Mouse (Mus musculus): ENCODE data around the gene Olfr984. TPM values are rescaled to one million over a fixed set of nuclear protein-coding genes. Genes with fewer than 3 reads are reported as not detected.

The Olfr984 gene
- polyA plus RNA-seq (2014; fragmentation: Nextera tagmentation; extraction: Ambion mirVana), result not detected in 2 replicates

DNA sequence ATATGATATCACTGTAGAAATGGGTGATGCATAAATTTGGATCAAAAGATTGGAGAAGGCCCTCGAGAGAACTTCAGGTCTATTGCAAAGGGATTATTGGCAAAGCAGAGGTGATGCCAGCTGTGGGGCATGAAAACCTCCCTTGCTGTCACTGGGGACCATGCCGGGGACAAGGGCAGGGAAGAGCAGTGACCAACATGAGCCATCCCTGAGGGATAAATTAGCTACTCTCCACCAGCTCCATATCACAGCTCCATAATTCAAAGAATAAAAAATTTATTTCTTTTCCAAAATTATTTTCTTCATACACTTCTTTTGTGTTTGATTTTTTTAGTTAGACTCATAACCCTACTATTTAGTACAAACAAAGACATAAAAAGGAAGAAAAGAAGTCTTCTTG is at the start of gene Olfr984:
Gene Olfr984 (minus strand): TSS at position 101 of the 400 bp plus-strand sequence.
- Histone ChIP-seq H3K27ac (ENCODE audit: low read depth, low read length) (no peak within 1 kb of the TSS), H3K9ac (ENCODE audit: low read depth, low read length) (no peak within 1 kb of the TSS), H3K36me3 (ENCODE audit: control insufficient read depth, insufficient read depth, low read length) (no peaks in the 10 kb centered on the region), H3K4me2 (replicated peaks; ENCODE audit: low read depth, low read length) (no peak within 1 kb of the TSS), H3K27me3 (ENCODE audit: control insufficient read depth, insufficient read depth, low read length) (no peaks in the 10 kb centered on the region), H3K4me3 (ENCODE audit: low read depth, low read length) (no peak within 1 kb of the TSS), H3K9me3 (ENCODE audit: control insufficient read depth, low read length) (no peaks in the 10 kb centered on the region), H3K4me1 (replicated peaks; ENCODE audit: control insufficient read depth, insufficient read depth, low read length) (no peaks in the 10 kb centered on the region)
- no peak for ATAC-seq (ENCODE audit: low FRiP score)
- WGBS, result 93% methylated on average over 2 of the region's 2 CpGs
- no peak for DNase-seq (ENCODE audit: low spot score)

DNA sequence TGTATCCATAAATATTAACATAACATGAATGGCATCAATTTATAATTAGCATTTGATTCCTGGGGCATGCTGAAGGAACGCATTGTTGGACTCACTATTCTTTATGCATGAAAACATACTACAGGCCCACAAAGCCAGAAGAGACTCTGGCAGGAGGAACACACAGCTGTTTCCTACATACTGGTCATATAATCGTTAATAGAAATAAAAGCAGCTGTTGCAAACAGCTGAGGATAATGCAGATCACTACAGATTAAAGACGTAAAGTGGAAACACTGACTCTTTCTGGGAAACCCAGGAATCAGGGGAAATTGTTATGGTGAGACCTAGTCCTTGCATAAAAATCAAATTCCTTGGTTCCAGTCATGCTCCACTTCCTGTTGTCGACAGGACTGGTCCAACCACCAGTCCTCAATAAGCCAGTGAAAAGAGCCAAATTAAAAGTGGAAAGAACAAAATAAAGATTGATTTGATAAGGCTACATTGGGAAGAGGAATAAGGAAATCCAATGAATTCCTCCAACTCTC is 41.2 kb upstream of the Olfr984 start:
- 87% methylated on average over 4 of the region's 4 CpGs for WGBS
- Histone ChIP-seq H3K27ac (ENCODE audit: low read depth, low read length) (no peak overlapping the region), H3K4me3 (ENCODE audit: low read depth, low read length) (no peak overlapping the region), H3K27me3 (ENCODE audit: control insufficient read depth, insufficient read depth, low read length) (no peaks in the 10 kb centered on the region), H3K9ac (ENCODE audit: low read depth, low read length) (no peak overlapping the region), H3K9me3 (ENCODE audit: control insufficient read depth, low read length) (no peaks in the 10 kb centered on the region), H3K4me2 (replicated peaks; ENCODE audit: low read depth, low read length) (no peak overlapping the region), H3K36me3 (ENCODE audit: control insufficient read depth, insufficient read depth, low read length) (no peaks in the 10 kb centered on the region), H3K4me1 (replicated peaks; ENCODE audit: control insufficient read depth, insufficient read depth, low read length) (no peaks in the 10 kb centered on the region)
- ATAC-seq (ENCODE audit: low FRiP score), result no peak
- DNase-seq (ENCODE audit: low spot score), result no peak

DNA sequence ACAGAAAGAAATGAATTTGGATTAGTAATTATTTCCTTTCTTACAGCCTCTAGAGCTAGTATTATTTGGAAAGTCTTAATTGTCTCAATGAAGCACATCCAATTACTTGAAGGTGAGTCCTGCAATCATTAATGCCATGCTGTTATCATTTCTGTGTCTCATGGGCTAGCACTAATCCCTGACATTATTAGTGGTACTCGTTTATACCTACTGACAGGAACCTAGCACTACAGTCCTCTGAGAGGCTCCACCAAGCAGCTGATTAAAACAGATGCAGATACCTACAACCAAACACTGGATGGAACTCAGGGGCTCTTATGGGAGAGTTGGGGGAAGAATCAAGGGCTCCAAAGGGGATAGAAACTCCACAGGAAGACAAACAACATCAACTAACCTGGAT is 27.5 kb upstream of the Olfr984 start:
- no peak overlapping the region for H3K27ac ChIP-seq (ENCODE audit: low read depth, low read length)
- H3K9me3 ChIP-seq (ENCODE audit: control insufficient read depth, low read length), result no peaks in the 10 kb centered on the region
- no peaks in the 10 kb centered on the region for H3K27me3 ChIP-seq (ENCODE audit: control insufficient read depth, insufficient read depth, low read length)
- no peaks in the 10 kb centered on the region for H3K4me1 ChIP-seq (replicated peaks; ENCODE audit: control insufficient read depth, insufficient read depth, low read length)
- ATAC-seq (ENCODE audit: low FRiP score), result no peak
- no peak overlapping the region for H3K4me3 ChIP-seq (ENCODE audit: low read depth, low read length)
- H3K36me3 ChIP-seq (ENCODE audit: control insufficient read depth, insufficient read depth, low read length), result no peaks in the 10 kb centered on the region
- DNase-seq (ENCODE audit: low spot score), result no peak
- no peak overlapping the region for H3K4me2 ChIP-seq (replicated peaks; ENCODE audit: low read depth, low read length)
- no peak overlapping the region for H3K9ac ChIP-seq (ENCODE audit: low read depth, low read length)
- WGBS, result 63% methylated on average over 1 of the region's 1 CpGs

DNA sequence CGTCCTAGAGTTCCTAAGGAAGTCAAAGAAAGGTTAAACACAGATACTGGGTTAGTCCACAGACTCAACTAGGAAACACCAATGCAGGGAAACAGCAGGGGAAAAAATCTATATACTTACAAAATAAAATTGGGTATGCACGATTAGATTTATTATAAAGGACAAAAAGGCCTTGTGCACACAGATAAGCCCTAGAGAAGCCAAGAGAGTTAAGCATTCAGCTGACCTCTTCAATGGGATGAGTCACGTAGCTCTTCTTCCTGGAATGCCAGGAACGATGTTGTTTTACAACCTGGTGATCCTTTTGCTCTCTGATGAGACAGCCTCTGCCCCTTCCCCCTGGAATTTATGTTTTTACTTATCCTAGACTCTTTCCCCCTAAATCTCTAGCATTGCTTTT is 25.5 kb upstream of the Olfr984 start:
- H3K4me3 ChIP-seq (ENCODE audit: low read depth, low read length), result no peak overlapping the region
- no peak overlapping the region for H3K9ac ChIP-seq (ENCODE audit: low read depth, low read length)
- 78% methylated on average over 4 of the region's 4 CpGs for WGBS
- no peaks in the 10 kb centered on the region for H3K4me1 ChIP-seq (replicated peaks; ENCODE audit: control insufficient read depth, insufficient read depth, low read length)
- no peak overlapping the region for H3K27ac ChIP-seq (ENCODE audit: low read depth, low read length)
- H3K4me2 ChIP-seq (replicated peaks; ENCODE audit: low read depth, low read length), result no peak overlapping the region
- ATAC-seq (ENCODE audit: low FRiP score) (no peak), DNase-seq (ENCODE audit: low spot score) (no peak)
- H3K36me3 ChIP-seq (ENCODE audit: control insufficient read depth, insufficient read depth, low read length), result no peaks in the 10 kb centered on the region
- no peaks in the 10 kb centered on the region for H3K27me3 ChIP-seq (ENCODE audit: control insufficient read depth, insufficient read depth, low read length)
- H3K9me3 ChIP-seq (ENCODE audit: control insufficient read depth, low read length), result no peaks in the 10 kb centered on the region

DNA sequence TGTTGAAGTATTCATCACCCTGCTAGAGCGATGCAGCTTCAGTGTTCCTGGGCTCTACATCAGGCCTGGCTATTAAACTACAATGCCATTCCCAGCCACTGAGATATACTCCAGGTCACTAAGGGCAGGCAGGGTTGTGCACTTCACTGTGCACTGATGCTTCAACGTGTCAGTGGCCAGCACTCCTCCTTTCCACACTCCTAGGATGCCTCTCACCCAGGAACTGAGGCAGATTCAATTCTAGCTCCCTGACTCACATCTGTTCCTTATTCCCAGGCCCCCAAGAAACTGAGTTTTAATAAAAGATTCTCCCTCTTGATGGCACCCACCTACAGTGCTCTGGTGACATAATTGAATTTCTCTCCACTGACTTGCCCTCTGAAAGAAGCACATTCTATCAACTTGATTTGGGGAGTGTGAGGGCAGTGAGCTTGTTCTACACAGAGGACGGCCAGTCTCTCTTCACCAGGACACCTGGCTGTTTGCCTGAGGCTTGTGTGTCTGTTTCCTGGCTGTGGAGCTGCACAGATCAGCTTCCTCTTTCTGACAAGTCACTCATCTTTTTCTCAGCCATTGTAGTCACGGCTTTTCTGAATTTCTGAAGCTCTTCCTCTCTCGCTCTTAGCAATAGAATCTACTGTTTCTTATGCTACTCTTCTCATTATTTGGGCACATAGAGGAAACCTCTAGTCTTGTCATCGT is 23.1 kb upstream of the Olfr984 start:
- H3K36me3 ChIP-seq (ENCODE audit: control insufficient read depth, insufficient read depth, low read length), result no peaks in the 10 kb centered on the region
- 87% methylated on average over 6 of the region's 6 CpGs for WGBS
- no peak overlapping the region for H3K27ac ChIP-seq (ENCODE audit: low read depth, low read length)
- no peaks in the 10 kb centered on the region for H3K9me3 ChIP-seq (ENCODE audit: control insufficient read depth, low read length)
- no peak overlapping the region for H3K9ac ChIP-seq (ENCODE audit: low read depth, low read length)
- ATAC-seq (ENCODE audit: low FRiP score) (no peak), DNase-seq (ENCODE audit: low spot score) (no peak)
- no peak overlapping the region for H3K4me3 ChIP-seq (ENCODE audit: low read depth, low read length)
- H3K4me2 ChIP-seq (replicated peaks; ENCODE audit: low read depth, low read length), result no peak overlapping the region
- H3K27me3 ChIP-seq (ENCODE audit: control insufficient read depth, insufficient read depth, low read length), result no peaks in the 10 kb centered on the region
- no peaks in the 10 kb centered on the region for H3K4me1 ChIP-seq (replicated peaks; ENCODE audit: control insufficient read depth, insufficient read depth, low read length)

DNA sequence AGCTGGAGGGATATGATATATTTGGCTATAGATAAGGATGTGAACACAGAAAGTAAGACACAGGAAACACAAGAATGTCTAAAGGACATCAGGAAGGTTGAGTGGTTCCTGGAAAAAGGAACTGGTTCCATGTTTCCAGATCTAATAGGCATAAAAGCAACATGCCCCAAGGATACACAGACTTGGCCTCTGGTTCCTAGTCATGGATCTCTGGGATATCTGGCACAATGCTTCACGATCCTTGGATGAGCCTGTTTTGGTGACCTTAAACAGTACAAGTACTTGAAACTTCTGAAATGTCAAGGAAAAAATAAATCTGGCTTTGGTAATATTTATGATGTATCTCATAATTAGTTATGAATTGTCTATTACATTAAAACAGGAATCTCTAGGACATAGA is 16.6 kb upstream of the Olfr984 start:
- 80% methylated on average over 1 of the region's 1 CpGs for WGBS
- H3K27me3 ChIP-seq (ENCODE audit: control insufficient read depth, insufficient read depth, low read length), result no peaks in the 10 kb centered on the region
- H3K4me2 ChIP-seq (replicated peaks; ENCODE audit: low read depth, low read length), result no peak overlapping the region
- DNase-seq (ENCODE audit: low spot score), result no peak
- no peaks in the 10 kb centered on the region for H3K36me3 ChIP-seq (ENCODE audit: control insufficient read depth, insufficient read depth, low read length)
- no peaks in the 10 kb centered on the region for H3K9me3 ChIP-seq (ENCODE audit: control insufficient read depth, low read length)
- no peak overlapping the region for H3K9ac ChIP-seq (ENCODE audit: low read depth, low read length)
- no peak overlapping the region for H3K27ac ChIP-seq (ENCODE audit: low read depth, low read length)
- H3K4me3 ChIP-seq (ENCODE audit: low read depth, low read length), result no peak overlapping the region
- no peak for ATAC-seq (ENCODE audit: low FRiP score)
- no peaks in the 10 kb centered on the region for H3K4me1 ChIP-seq (replicated peaks; ENCODE audit: control insufficient read depth, insufficient read depth, low read length)

DNA sequence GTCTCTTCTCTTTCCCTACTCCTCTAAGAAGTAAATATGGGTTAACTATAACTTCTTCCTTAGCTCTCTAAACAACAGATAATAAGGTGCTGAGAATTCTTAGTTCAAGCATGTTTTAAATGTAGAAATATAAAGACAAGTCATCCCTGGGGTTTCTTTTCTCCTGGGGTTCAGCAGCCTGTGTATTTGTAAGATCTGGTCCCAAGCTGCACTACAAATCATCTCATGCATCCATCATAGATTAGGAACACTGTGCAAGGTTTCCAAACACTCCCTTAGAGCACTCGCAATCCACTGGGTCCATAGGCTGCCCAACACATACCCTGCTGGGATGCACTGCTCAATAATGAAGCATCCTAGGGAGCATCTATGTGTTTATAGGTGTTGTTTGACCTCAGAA is 16.1 kb upstream of the Olfr984 start, which contains the start of gene Olfr985:
Gene Olfr985 (minus strand): TSS at position 101 of the 400 bp plus-strand sequence.
- 88% methylated on average over 1 of the region's 1 CpGs for WGBS
- Histone ChIP-seq H3K9me3 (ENCODE audit: control insufficient read depth, low read length) (no peaks in the 10 kb centered on the region), H3K4me3 (ENCODE audit: low read depth, low read length) (no peak within 1 kb of the TSS), H3K27ac (ENCODE audit: low read depth, low read length) (no peak within 1 kb of the TSS), H3K9ac (ENCODE audit: low read depth, low read length) (no peak within 1 kb of the TSS), H3K4me2 (replicated peaks; ENCODE audit: low read depth, low read length) (no peak within 1 kb of the TSS), H3K4me1 (replicated peaks; ENCODE audit: control insufficient read depth, insufficient read depth, low read length) (no peaks in the 10 kb centered on the region), H3K27me3 (ENCODE audit: control insufficient read depth, insufficient read depth, low read length) (no peaks in the 10 kb centered on the region), H3K36me3 (ENCODE audit: control insufficient read depth, insufficient read depth, low read length) (no peaks in the 10 kb centered on the region)
- ATAC-seq (ENCODE audit: low FRiP score) (no peak), DNase-seq (ENCODE audit: low spot score) (no peak)

DNA sequence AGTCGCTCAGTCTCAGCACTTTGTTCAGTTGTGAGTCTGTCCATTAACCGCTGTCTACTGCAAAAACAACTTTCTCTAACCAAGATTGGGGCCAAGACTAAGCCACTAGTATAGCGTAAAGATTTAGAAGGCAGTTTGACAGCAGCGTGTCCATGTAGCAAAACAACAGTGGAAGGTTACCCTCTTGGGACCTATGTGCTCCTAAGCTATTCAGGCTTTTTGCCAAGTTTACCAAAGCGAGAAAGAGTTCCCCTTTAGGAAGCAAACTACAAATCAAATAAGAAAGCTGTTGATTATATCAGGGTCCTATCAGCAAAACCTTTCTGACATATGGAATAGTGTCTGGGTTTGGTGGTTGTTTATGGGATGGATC is 3.3 kb upstream of the Olfr984 start:
- DNase-seq (ENCODE audit: low spot score), result no peak
- Histone ChIP-seq H3K27me3 (ENCODE audit: control insufficient read depth, insufficient read depth, low read length) (no peaks in the 10 kb centered on the region), H3K4me3 (ENCODE audit: low read depth, low read length) (no peak overlapping the region), H3K4me1 (replicated peaks; ENCODE audit: control insufficient read depth, insufficient read depth, low read length) (no peaks in the 10 kb centered on the region), H3K36me3 (ENCODE audit: control insufficient read depth, insufficient read depth, low read length) (no peaks in the 10 kb centered on the region), H3K9ac (ENCODE audit: low read depth, low read length) (no peak overlapping the region), H3K27ac (ENCODE audit: low read depth, low read length) (no peak overlapping the region), H3K4me2 (replicated peaks; ENCODE audit: low read depth, low read length) (no peak overlapping the region), H3K9me3 (ENCODE audit: control insufficient read depth, low read length) (no peaks in the 10 kb centered on the region)
- WGBS, result 87% methylated on average over 5 of the region's 5 CpGs
- no peak for ATAC-seq (ENCODE audit: low FRiP score)

DNA sequence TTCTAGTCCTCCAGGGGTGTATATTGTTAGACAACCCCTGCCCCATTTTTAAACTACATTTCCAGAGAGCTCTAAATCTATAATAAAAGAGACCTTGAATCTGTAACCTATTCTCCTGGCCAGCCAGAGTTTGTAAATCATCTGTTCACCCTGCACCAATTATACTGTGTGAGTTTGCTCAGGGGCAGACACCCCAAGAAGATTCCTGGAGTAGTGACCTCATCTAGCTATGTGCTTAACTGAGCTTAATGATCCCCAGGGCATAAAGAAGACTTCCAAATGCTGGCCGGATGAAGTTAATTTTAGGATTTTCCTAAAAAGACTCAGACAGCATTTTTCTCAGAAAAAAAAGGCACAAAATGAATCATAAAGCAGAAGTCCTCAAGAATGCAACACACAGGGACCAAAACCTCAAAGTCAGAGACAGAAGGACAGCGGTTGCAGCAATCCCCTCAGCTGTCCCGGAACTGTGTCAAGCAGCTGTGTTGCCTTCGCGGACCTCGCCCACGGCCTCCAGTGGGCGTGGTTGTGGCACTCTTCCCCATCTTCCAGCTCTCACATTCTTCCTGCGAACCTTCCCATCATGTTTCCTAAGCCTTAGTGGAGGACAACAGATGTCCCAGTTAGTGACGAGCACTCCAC is 2.8 kb upstream of the Olfr984 start:
- DNase-seq (ENCODE audit: low spot score) (no peak), ATAC-seq (ENCODE audit: low FRiP score) (no peak)

More for the DNA sequence above, 2.8 kb upstream of the Olfr984 start:
- 75% methylated on average over 10 of the region's 10 CpGs for WGBS
- no peak overlapping the region for H3K4me3 ChIP-seq (ENCODE audit: low read depth, low read length)
- H3K4me1 ChIP-seq (replicated peaks; ENCODE audit: control insufficient read depth, insufficient read depth, low read length), result no peaks in the 10 kb centered on the region
- H3K36me3 ChIP-seq (ENCODE audit: control insufficient read depth, insufficient read depth, low read length), result no peaks in the 10 kb centered on the region
- H3K9me3 ChIP-seq (ENCODE audit: control insufficient read depth, low read length), result no peaks in the 10 kb centered on the region
- no peak overlapping the region for H3K9ac ChIP-seq (ENCODE audit: low read depth, low read length)
- H3K4me2 ChIP-seq (replicated peaks; ENCODE audit: low read depth, low read length), result no peak overlapping the region
- H3K27ac ChIP-seq (ENCODE audit: low read depth, low read length), result no peak overlapping the region
- no peaks in the 10 kb centered on the region for H3K27me3 ChIP-seq (ENCODE audit: control insufficient read depth, insufficient read depth, low read length)
